Comparison of ENCODE assay signal across 24 mouse cellular contexts in genomic region chr10:59259572-59259971, GRCm38 (mm10). TPM values are rescaled to one million over a fixed set of nuclear protein-coding genes. Genes with fewer than 3 reads are reported as not detected.
DNase-seq lines count a peak whose midpoint lies in the region; ATAC-seq and TF ChIP-seq lines count a peak whose summit lies in the region.
"Had no signal": no experiment of that assay in that cellular context is flagged by ENCODE, and none has a peak within 500 bp of the region (broad histone marks: within the 10 kb centered on the region; RNA-seq: fewer than 3 reads in every experiment).

No protein-coding gene starts in this region.

- dilution Hi-C loops in CH12.LX (cut with MboI; ENCODE audit: extremely low pct_ligation_motif_present, extremely low pct_unique_long_range_greater_than_20kb, low sequenced_read_pairs) = no loop called here

- H3K4me3 ChIP-seq in CH12.LX (replicated peaks in 1 of 3; ENCODE audit: low read depth in 2 of 3, low read length in 2 of 3, poor library complexity in 1 of 3) = no peak overlapping the region
- H3K4me3 ChIP-seq in layer of hippocampus, adult 2 months = peak overlapping the region; percentile 9; the same call in 1 of the 2 replicates
- no peak overlapping the region for H3K4me3 ChIP-seq in hindbrain, postnatal 0 days (ENCODE audit: low read length)
- H3K4me3 ChIP-seq: embryonic facial prominence, embryonic 12.5 days; heart, embryonic 15.5 days; left cerebral cortex, adult 2 months; midbrain, embryonic 15.5 days; myocyte; neural tube, embryonic 13.5 days had no signal

- ATAC-seq in hindbrain, postnatal 0 days = no peak
- ATAC-seq in monocyte, adult 5-6 weeks (replicated peaks; ENCODE audit: insufficient number of reproducible peaks, low FRiP score, low TSS enrichment, poor library complexity, severe bottlenecking) = no peak
- ATAC-seq: midbrain, embryonic 15.5 days had no signal

- no peak overlapping the region for H3K9ac ChIP-seq in CH12.LX (ENCODE audit: insufficient read depth, low read depth)
- no peak overlapping the region for H3K9ac ChIP-seq in hindbrain, postnatal 0 days (replicated peaks; ENCODE audit: low read length)
- H3K9ac ChIP-seq: embryonic facial prominence, embryonic 12.5 days; heart, embryonic 15.5 days; hindbrain, embryonic 14.5 days; midbrain, embryonic 15.5 days; neural tube, embryonic 13.5 days had no signal

- TF ChIP-seq CTCF in CH12.LX (conservative IDR thresholded peaks at IDR 0.05 in 1 of 2, IDR thresholded peaks at IDR 0.05 in 1 of 2; ENCODE audit: low read depth in 2 of 2, low read length in 2 of 2) = no peak
- no peak for TF ChIP-seq CTCF in layer of hippocampus, adult 2 months (conservative IDR thresholded peaks at IDR 0.05)
- TF ChIP-seq CTCF in hindbrain, postnatal 0 days (IDR thresholded peaks at IDR 0.05; ENCODE audit: low read depth) = no peak

- in situ Hi-C loops in CH12.LX (cut with MboI; ENCODE audit: low pct_ligation_motif_present, low pct_unique_long_range_greater_than_20kb, low sequenced_read_pairs) = no loop called here

- no peaks in the 10 kb centered on the region for H3K36me3 ChIP-seq in CH12.LX (replicated peaks in 1 of 2; ENCODE audit: control insufficient read depth in 1 of 2, insufficient read depth in 1 of 2, low read length in 1 of 2)
- no peaks in the 10 kb centered on the region for H3K36me3 ChIP-seq in hindbrain, postnatal 0 days (ENCODE audit: insufficient read depth, low read length)
- H3K36me3 ChIP-seq: embryonic facial prominence, embryonic 12.5 days; heart, embryonic 15.5 days; midbrain, embryonic 15.5 days; neural tube, embryonic 13.5 days had no signal

- DNase-seq in layer of hippocampus, adult 11-12 months (ENCODE audit: low spot score) = peak; percentile 60
- no peak for DNase-seq in layer of hippocampus, adult 9-10 months (ENCODE audit: low spot score)
- no peak for DNase-seq in CH12.LX (ENCODE audit: extremely low read depth)
- peak; percentile 50 for DNase-seq in brain, adult 2 months (ENCODE audit: low read depth, low spot score)
- DNase-seq in layer of hippocampus, adult 2 months (ENCODE audit: low spot score in 2 of 2) = peak; percentile 19 to 51
- no peak for DNase-seq in hindbrain, postnatal 0 days (ENCODE audit: low spot score)
- DNase-seq: adrenal gland, postnatal 25 days; cerebellum, adult 11-12 months; cerebellum, postnatal 10 days; heart, postnatal 4 days; kidney, adult 2 months; liver; lung, postnatal 4 days; retina, postnatal 1 day; thymus, postnatal 14 days had no signal

- TF ChIP-seq EP300 in CH12.LX (IDR thresholded peaks at IDR 0.05; ENCODE audit: low read length) = peak; percentile 42; the same call in 1 of the 2 replicates

- H3K4me1 ChIP-seq in CH12.LX (ENCODE audit: control insufficient read depth in 1 of 2, insufficient read depth in 2 of 2) = peaks cover 15 to 48% of the 10 kb centered on the region in 2 experiments
- H3K4me1 ChIP-seq in hindbrain, postnatal 0 days (ENCODE audit: insufficient read depth, low read length) = no peaks in the 10 kb centered on the region; the same call in 1 of the 2 replicates
- H3K4me1 ChIP-seq: midbrain, embryonic 15.5 days had no signal

- no peaks in the 10 kb centered on the region for H3K9me3 ChIP-seq in CH12.LX (replicated peaks; ENCODE audit: low read length)
- no peaks in the 10 kb centered on the region for H3K9me3 ChIP-seq in hindbrain, postnatal 0 days (ENCODE audit: low read length)
- H3K9me3 ChIP-seq: embryonic facial prominence, embryonic 12.5 days; heart, embryonic 15.5 days; midbrain, embryonic 15.5 days; neural tube, embryonic 13.5 days had no signal

- 71% methylated on average over 6 of the region's 6 CpGs for WGBS in hindbrain, postnatal 0 days

- H3K79me2 ChIP-seq in CH12.LX (replicated peaks; ENCODE audit: control insufficient read depth, extremely low read depth, insufficient read depth, poor library complexity, severe bottlenecking) = no peaks in the 10 kb centered on the region

- no peak for TF ChIP-seq POLR2A in CH12.LX (IDR thresholded peaks at IDR 0.05; ENCODE audit: low read depth, low read length)

- H3K27me3 ChIP-seq in CH12.LX (replicated peaks) = no peaks in the 10 kb centered on the region
- H3K27me3 ChIP-seq in hindbrain, postnatal 0 days (ENCODE audit: insufficient read depth, low read length) = no peaks in the 10 kb centered on the region
- H3K27me3 ChIP-seq: embryonic facial prominence, embryonic 12.5 days; heart, embryonic 15.5 days; midbrain, embryonic 15.5 days; neural tube, embryonic 13.5 days had no signal

- H3K27ac ChIP-seq in CH12.LX (ENCODE audit: insufficient read depth, low read depth) = no peak overlapping the region
- peak overlapping the region; percentile 24; the same call in 1 of the 2 replicates for H3K27ac ChIP-seq in layer of hippocampus, adult 2 months
- no peak overlapping the region for H3K27ac ChIP-seq in hindbrain, postnatal 0 days
- H3K27ac ChIP-seq: embryonic facial prominence, embryonic 12.5 days; heart, embryonic 15.5 days; hindbrain, embryonic 14.5 days; kidney, postnatal 0 days; left cerebral cortex, adult 2 months; midbrain, embryonic 15.5 days; neural tube, embryonic 13.5 days had no signal

- no peak for TF ChIP-seq RAD21 in CH12.LX (IDR thresholded peaks at IDR 0.05; ENCODE audit: low read depth, low read length)

- peak overlapping the region; percentile 53; the same call in 1 of the 2 replicates for H3K4me2 ChIP-seq in CH12.LX (ENCODE audit: insufficient read depth, low read depth, poor library complexity, severe bottlenecking)
- H3K4me2 ChIP-seq in hindbrain, postnatal 0 days (ENCODE audit: low read depth, low read length) = no peak overlapping the region
- H3K4me2 ChIP-seq: embryonic facial prominence, embryonic 12.5 days; heart, embryonic 15.5 days; hindbrain, embryonic 14.5 days; midbrain, embryonic 15.5 days; neural tube, embryonic 13.5 days had no signal

TF ChIP-seq in CH12.LX, 34 proteins besides CTCF, POLR2A, EP300 and RAD21:
- no peak for TF ChIP-seq GABPA (IDR thresholded peaks at IDR 0.05; ENCODE audit: insufficient replicate concordance, low read depth, low read length)
- TF ChIP-seq NRF1 (IDR thresholded peaks at IDR 0.05; ENCODE audit: low read depth, low read length) = no peak
- TF ChIP-seq HCFC1 (IDR thresholded peaks at IDR 0.05; ENCODE audit: low read depth, low read length) = no peak
- TF ChIP-seq MAX (IDR thresholded peaks at IDR 0.05; ENCODE audit: low read length) = no peak
- TF ChIP-seq ZKSCAN1 (IDR thresholded peaks at IDR 0.05; ENCODE audit: borderline replicate concordance, low read depth, low read length) = no peak
- TF ChIP-seq ELF1 (IDR thresholded peaks at IDR 0.05; ENCODE audit: low read depth, low read length) = no peak
TF ChIP-seq in CH12.LX: peak in this region for 0.

RNA-seq across cellular contexts. Expression of gene Sowahc, which starts 37.8 kb away (rescaled TPM):
- total RNA-seq in CH12.LX (2012; rRNA removed) = 25.1 and 25.9 TPM in 2 replicates
- 50.0 and 52.2 TPM in 2 replicates for total RNA-seq in CH12.LX (2014; rRNA removed)
- polyA plus RNA-seq in CH12.LX (2012; ENCODE audit: insufficient read length, low read depth) = 19.1 and 19.9 TPM in 2 replicates
- total RNA-seq in layer of hippocampus, adult 2 months (2021) = 1 to 10 TPM; 6.6 to 7.4 TPM
- total RNA-seq in hindbrain, postnatal 0 days (2014; rRNA removed) = 28.1 and 30.1 TPM in 2 replicates
- 12.4 and 12.5 TPM in 2 replicates for polyA plus RNA-seq in hindbrain, postnatal 0 days (2015; fragmentation: Nextera tagmentation; extraction: Ambion mirVana)
- total RNA-seq in monocyte, adult 5-6 weeks (2017) = 111 to 129 TPM (median 120 TPM) in 3 replicates

RNA-seq across cellular contexts. Expression of gene Sept10, which starts 37.9 kb away (rescaled TPM):
- total RNA-seq in CH12.LX (2012; rRNA removed) (8.5 and 10.3 TPM in 2 replicates), CH12.LX (2014; rRNA removed) (13.1 and 14.9 TPM in 2 replicates)
- 6.9 and 8.9 TPM in 2 replicates for polyA plus RNA-seq in CH12.LX (2012; ENCODE audit: insufficient read length, low read depth)
- total RNA-seq in layer of hippocampus, adult 2 months (2021) = 1 to 10 TPM; 8.0 to 8.7 TPM
- total RNA-seq in hindbrain, postnatal 0 days (2014; rRNA removed) = 13.6 and 15.2 TPM in 2 replicates
- 18.3 and 20.4 TPM in 2 replicates for polyA plus RNA-seq in hindbrain, postnatal 0 days (2015; fragmentation: Nextera tagmentation; extraction: Ambion mirVana)
- 14.7 to 33.3 TPM (median 15.0 TPM) in 3 replicates for total RNA-seq in monocyte, adult 5-6 weeks (2017)

Comparison
In these comparisons a context has a peak if more than half of its experiments do, and no peak if none do; other contexts are left out.
1. DNase-seq: peak in layer of hippocampus, adult 11-12 months (single experiment), brain, adult 2 months (single experiment) and layer of hippocampus, adult 2 months (2 of 2); none in layer of hippocampus, adult 9-10 months (single experiment), CH12.LX (single experiment) and hindbrain, postnatal 0 days (single experiment).